Mouse (Mus musculus) C2C12 (cell line): Measurements from ENCODE around the gene Defb7. TPM values are rescaled to one million over a fixed set of nuclear protein-coding genes. Genes with fewer than 3 reads are reported as not detected.

Experiments
- H3K27me3 ChIP-seq: one replicate; pipeline ENCODE4 v1.6.1; 2011; ENCODE audit not compliant: control insufficient read depth, insufficient read depth, insufficient read length
- H3K36me3 ChIP-seq: one replicate; pipeline ENCODE4 v1.6.1; 2011; ENCODE audit not compliant: control insufficient read depth, insufficient read depth
- H3K4me3 ChIP-seq: one replicate; pipeline ENCODE4 v1.5.1; 2011; ENCODE audit warnings: mild to moderate bottlenecking, control low read depth; ENCODE audit not compliant: poor library complexity, insufficient read depth, severe bottlenecking
- H3K79me2 ChIP-seq: one replicate; pipeline ENCODE4 v1.6.1; 2011; ENCODE audit not compliant: control insufficient read depth, insufficient read depth
- H3K79me3 ChIP-seq: one replicate; pipeline ENCODE4 v1.6.1; 2011; ENCODE audit warnings: low read depth, control low read depth
- H3ac ChIP-seq: one replicate; pipeline ENCODE3; 2011; ENCODE audit warnings: low read depth; ENCODE audit not compliant: control insufficient read depth, insufficient read length
- CEBPB ChIP-seq: IDR thresholded peaks from one replicate; pipeline ENCODE4 v1.6.1; 2011; ENCODE audit warnings: low read depth, mild to moderate bottlenecking, control low read depth, moderate library complexity
- MAX ChIP-seq: IDR thresholded peaks from one replicate; pipeline ENCODE4 v1.6.1; 2011; ENCODE audit warnings: mild to moderate bottlenecking, control low read depth
- microRNA-seq: library from miRNA; unstranded; fragments of <30 nt; microRNA quantifications from one replicate; pipeline ENCODE4, GENCODE M21; 2019; ENCODE audit warnings: borderline microRNAs expressed
- polyA plus RNA-seq: library from polyadenylated mRNA; unstranded; fragments of >200 nt; fragmentation: generic; extraction: Trizol; gene quantifications from one replicate; pipeline ENCODE4 v1.2.1, GENCODE M21; 2012; ENCODE audit warnings: missing spikeins

The Defb7 gene
- polyA plus RNA-seq, 1 experiment = not detected

DNA sequence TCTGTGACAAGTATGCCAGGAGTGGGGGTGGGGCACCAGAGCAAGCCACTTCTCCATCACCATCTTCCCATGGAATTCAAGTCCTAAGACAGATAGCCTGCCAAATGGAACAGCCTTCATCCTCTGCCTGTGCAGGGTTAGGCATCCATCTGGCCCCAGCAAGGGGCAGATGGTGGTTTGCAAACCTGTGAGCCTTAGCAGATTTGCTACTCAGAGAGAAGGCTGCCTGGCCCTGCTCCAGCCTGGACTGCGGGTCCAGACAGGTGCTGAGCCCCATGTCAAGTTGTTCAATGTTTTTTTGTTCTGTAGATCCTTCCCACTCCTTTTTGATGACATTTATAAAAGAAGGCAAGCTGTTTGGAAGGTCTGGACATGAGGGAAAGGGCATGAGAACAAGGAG lies 45.5 kb downstream of the Defb7 start:
- TF ChIP-seq MAX = no peak
- no peak for TF ChIP-seq CEBPB
- Histone ChIP-seq H3K36me3 (no peaks in the 10 kb centered on the region), H3ac (no peak overlapping the region), H3K79me3 (no peaks in the 10 kb centered on the region), H3K79me2 (no peaks in the 10 kb centered on the region), H3K27me3 (no peaks in the 10 kb centered on the region), H3K4me3 (no peak overlapping the region)

Small RNAs within 50 kb of the gene (microRNA-seq; reads per million reads assigned to microRNA genes)
- gene Gm27288 (not detected), gene Gm27852 (not detected)

Other genes with a start within 250 kb of the Defb7 start
- gene Defb5, start 247.5 kb upstream of the Defb7 start, polyA plus RNA-seq = not detected
- gene Defb3, start 201.7 kb upstream of the Defb7 start, polyA plus RNA-seq = not detected
- not detected for gene Defb8, start 47.5 kb upstream of the Defb7 start, polyA plus RNA-seq
- gene 4930467E23Rik, start 234.5 kb downstream of the Defb7 start, polyA plus RNA-seq = not detected